Mouse (Mus musculus) liver, embryonic 16.5 days (tissue): Measurements from ENCODE around the gene Ddn. TPM values are rescaled to one million over a fixed set of nuclear protein-coding genes. Genes with fewer than 3 reads are reported as not detected.
A peak's percentile ranks its signal among the peaks of the same experiment; 100 is the strongest.

Source experiments
- ATAC-seq: fragments of 200-750 bp; cut with Nextera tagmentation; 2 replicates; pipeline ENCODE4 v1.8.0; 2017; ENCODE audit warnings: low read depth, mild to moderate bottlenecking, moderate number of reproducible peaks, moderate library complexity
- H3K27ac ChIP-seq: fragments of 300-500 bp; sonication (generic); 2 replicates; pipeline ENCODE4 v1.5.1; 2014; ENCODE audit warnings: mild to moderate bottlenecking, low read length
- H3K27me3 ChIP-seq: fragments of 300-500 bp; sonication (generic); 2 replicates; pipeline ENCODE4 v1.6.1; 2014; ENCODE audit warnings: low read depth, low read length, mixed read lengths; ENCODE audit not compliant: control insufficient read depth, insufficient read depth
- H3K36me3 ChIP-seq: fragments of 300-500 bp; sonication (generic); 2 replicates; pipeline ENCODE4 v1.6.1; 2014; ENCODE audit warnings: mild to moderate bottlenecking; ENCODE audit not compliant: control insufficient read depth, insufficient read depth
- H3K4me1 ChIP-seq: fragments of 300-500 bp; sonication (generic); 2 replicates; pipeline ENCODE4 v1.6.1; 2014; ENCODE audit warnings: low read depth, low read length, mixed read lengths; ENCODE audit not compliant: control insufficient read depth
- H3K4me2 ChIP-seq: fragments of 300-500 bp; sonication (generic); 2 replicates; pipeline ENCODE4 v1.6.1; 2014; ENCODE audit warnings: low read depth, low read length, mixed read lengths
- H3K4me3 ChIP-seq: fragments of 300-500 bp; sonication (generic); 2 replicates; pipeline ENCODE4 v1.5.1; 2014; ENCODE audit warnings: low read depth, mild to moderate bottlenecking, low read length
- H3K9ac ChIP-seq: fragments of 300-500 bp; sonication (generic); 2 replicates; pipeline ENCODE4 v1.6.1; 2014; ENCODE audit warnings: low read depth, low read length
- H3K9me3 ChIP-seq: fragments of 300-500 bp; sonication (generic); replicated peaks from 2 replicates; pipeline ENCODE4 v1.6.1; 2016; ENCODE audit warnings: low read length; ENCODE audit not compliant: control insufficient read depth
- WGBS: fragments of 180-500 bp; shearing (Covaris S2); extraction: QIAGEN DNeasy Blood & Tissue Kit; methylation state at CpG from one replicate; pipeline ENCODE4 v1.1.7; 2014; ENCODE audit not compliant: insufficient replicate concordance; 5-methylcytosine and 5-hydroxymethylcytosine counted together
- polyA plus RNA-seq: library from polyadenylated mRNA; unstranded; fragments of >200 nt; fragmentation: Nextera tagmentation; extraction: Ambion mirVana; gene quantifications from 2 replicates; pipeline ENCODE4 v1.2.1, GENCODE M21; 2015

Gene Ddn
- polyA plus RNA-seq, 1 experiment from 2014 or later: not detected

- no peak for ATAC-seq
- WGBS: 9% methylated on average over 30 of the region's 30 CpGs
- Histone ChIP-seq H3K27ac (no peak overlapping the region), H3K4me3 (peak overlapping the region; percentile 48), H3K4me2 (peak overlapping the region; percentile 62), H3K4me1 (peaks cover 28% of the 10 kb centered on the region), H3K36me3 (peaks cover 6% of the 10 kb centered on the region), H3K9me3 (no peaks in the 10 kb centered on the region), H3K27me3 (peaks cover 88% of the 10 kb centered on the region), H3K9ac (no peak overlapping the region)
Measured at GRCm38 (mm10) chr15:98806071-98806808, 3.0 kb downstream of the Ddn start.

GRCm38 (mm10) chr15:98805324-98806040 lies 3.8 kb downstream of the Ddn start:
- H3K27ac ChIP-seq: no peak overlapping the region
- H3K36me3 ChIP-seq: no peaks in the 10 kb centered on the region
- H3K4me1 ChIP-seq: peaks cover 28% of the 10 kb centered on the region
- H3K4me2 ChIP-seq: peak overlapping the region; percentile 62
- H3K9ac ChIP-seq: no peak overlapping the region
- WGBS: 1% methylated on average over 64 of the region's 64 CpGs
- peak overlapping the region; percentile 48 for H3K4me3 ChIP-seq
- H3K27me3 ChIP-seq: peaks cover 96% of the 10 kb centered on the region
- H3K9me3 ChIP-seq: no peaks in the 10 kb centered on the region
- 0 out of 2 replicates have a peak, but pooled peaks have one; percentile 33 for ATAC-seq

GRCm38 (mm10) chr15:98804054-98804453 lies 5.2 kb downstream of the Ddn start:
- no peaks in the 10 kb centered on the region for H3K9me3 ChIP-seq
- no peak overlapping the region for H3K9ac ChIP-seq
- peaks cover 100% of the 10 kb centered on the region for H3K27me3 ChIP-seq
- H3K4me1 ChIP-seq: peaks cover 28% of the 10 kb centered on the region
- WGBS: under 1% methylated on average over 32 of the region's 32 CpGs
- H3K4me2 ChIP-seq: peak overlapping the region; percentile 36; the same call in 1 of the 2 replicates
- ATAC-seq: no peak
- H3K4me3 ChIP-seq: no peak overlapping the region
- no peak overlapping the region for H3K27ac ChIP-seq
- H3K36me3 ChIP-seq: no peaks in the 10 kb centered on the region

- Histone ChIP-seq H3K9ac (no peak overlapping the region), H3K4me2 (no peak overlapping the region), H3K9me3 (no peaks in the 10 kb centered on the region), H3K27ac (no peak overlapping the region), H3K4me3 (no peak overlapping the region), H3K27me3 (peaks cover 100% of the 10 kb centered on the region), H3K4me1 (peaks cover 27% of the 10 kb centered on the region), H3K36me3 (no peaks in the 10 kb centered on the region)
- ATAC-seq: no peak
- WGBS: 6% methylated on average over 8 of the region's 8 CpGs
Measured at GRCm38 (mm10) chr15:98802926-98803325, 6.4 kb downstream of the Ddn start.

- Histone ChIP-seq H3K27ac (no peak overlapping the region), H3K4me3 (no peak overlapping the region), H3K27me3 (peaks cover 99% of the 10 kb centered on the region), H3K9ac (no peak overlapping the region), H3K4me1 (peaks cover 3% of the 10 kb centered on the region), H3K9me3 (no peaks in the 10 kb centered on the region), H3K4me2 (no peak overlapping the region), H3K36me3 (no peaks in the 10 kb centered on the region)
- 10% methylated on average over 12 of the region's 12 CpGs for WGBS
- no peak; the same call in 1 of the 2 replicates for ATAC-seq
Measured at GRCm38 (mm10) chr15:98799396-98799795, 9.9 kb downstream of the Ddn start.

GRCm38 (mm10) chr15:98798903-98799302 lies 10.4 kb downstream of the Ddn start:
- Histone ChIP-seq H3K9me3 (no peaks in the 10 kb centered on the region), H3K27ac (no peak overlapping the region), H3K27me3 (peaks cover 99% of the 10 kb centered on the region), H3K4me2 (no peak overlapping the region), H3K4me1 (peaks cover 2% of the 10 kb centered on the region), H3K4me3 (no peak overlapping the region), H3K9ac (no peak overlapping the region), H3K36me3 (no peaks in the 10 kb centered on the region)
- 35% methylated on average over 3 of the region's 3 CpGs for WGBS
- ATAC-seq: no peak

- Histone ChIP-seq H3K4me2 (no peak overlapping the region), H3K4me3 (no peak overlapping the region), H3K36me3 (no peaks in the 10 kb centered on the region), H3K9ac (no peak overlapping the region), H3K9me3 (no peaks in the 10 kb centered on the region), H3K4me1 (no peaks in the 10 kb centered on the region), H3K27me3 (peaks cover 99% of the 10 kb centered on the region), H3K27ac (no peak overlapping the region)
- 9% methylated on average over 28 of the region's 28 CpGs for WGBS
- no peak for ATAC-seq
Measured at GRCm38 (mm10) chr15:98797835-98798492, 11.3 kb downstream of the Ddn start.

GRCm38 (mm10) chr15:98796803-98797595 lies 12.3 kb downstream of the Ddn start:
- Histone ChIP-seq H3K4me3 (no peak overlapping the region), H3K36me3 (no peaks in the 10 kb centered on the region), H3K9me3 (no peaks in the 10 kb centered on the region), H3K9ac (no peak overlapping the region), H3K27me3 (peaks cover 99% of the 10 kb centered on the region), H3K4me2 (no peak overlapping the region), H3K4me1 (no peaks in the 10 kb centered on the region; the same call in 1 of the 2 replicates), H3K27ac (no peak overlapping the region)
- 8% methylated on average over 13 of the region's 13 CpGs for WGBS
- ATAC-seq: no peak
